Mouse (Mus musculus) cortical plate, adult 2 months (tissue): Measurements from ENCODE around the gene Chfr. TPM values are rescaled to one million over a fixed set of nuclear protein-coding genes. Genes with fewer than 3 reads are reported as not detected.
"Not testable (repeated sequence)": the region's sequence is repeated elsewhere in the genome, so short reads cannot be mapped to it uniquely, and the experiment has no call there.

Source experiments
- H3K27ac ChIP-seq: fragments of 200-500 bp; 2 replicates; pipeline ENCODE4 v1.5.1; 2012; ENCODE audit warnings: low read length, control low read depth, inconsistent platforms; ENCODE audit not compliant: insufficient read depth
- H3K4me1 ChIP-seq: fragments of 200-500 bp; 2 replicates; pipeline ENCODE4 v1.6.1; 2011; ENCODE audit warnings: low read length; ENCODE audit not compliant: control insufficient read depth, insufficient read depth
- H3K4me3 ChIP-seq: fragments of 200-500 bp; 2 replicates; pipeline ENCODE4 v1.5.1; 2011; ENCODE audit warnings: mild to moderate bottlenecking, low read length, control low read depth; ENCODE audit not compliant: insufficient read depth
- CTCF ChIP-seq: fragments of 200-500 bp; IDR thresholded peaks from 2 replicates; pipeline ENCODE4 v1.5.1; 2011; ENCODE audit warnings: mild to moderate bottlenecking, control low read depth, low read length; ENCODE audit not compliant: insufficient read depth; ENCODE audit errors: extremely low read depth
- POLR2A ChIP-seq: fragments of 200-500 bp; IDR thresholded peaks from 2 replicates; pipeline ENCODE4 v1.6.1; 2011; ENCODE audit warnings: mild to moderate bottlenecking, low read length, control low read depth; ENCODE audit not compliant: insufficient read depth; ENCODE audit errors: extremely low read depth
- polyA plus RNA-seq: library from polyadenylated mRNA; depleted of rRNA; stranded (reverse); fragments of >200 nt; gene quantifications from 2 replicates; pipeline ENCODE4 v1.2.3, GENCODE M21; 2012

Chfr gene
- polyA plus RNA-seq, 1 experiment = 76.7 TPM

DNA sequence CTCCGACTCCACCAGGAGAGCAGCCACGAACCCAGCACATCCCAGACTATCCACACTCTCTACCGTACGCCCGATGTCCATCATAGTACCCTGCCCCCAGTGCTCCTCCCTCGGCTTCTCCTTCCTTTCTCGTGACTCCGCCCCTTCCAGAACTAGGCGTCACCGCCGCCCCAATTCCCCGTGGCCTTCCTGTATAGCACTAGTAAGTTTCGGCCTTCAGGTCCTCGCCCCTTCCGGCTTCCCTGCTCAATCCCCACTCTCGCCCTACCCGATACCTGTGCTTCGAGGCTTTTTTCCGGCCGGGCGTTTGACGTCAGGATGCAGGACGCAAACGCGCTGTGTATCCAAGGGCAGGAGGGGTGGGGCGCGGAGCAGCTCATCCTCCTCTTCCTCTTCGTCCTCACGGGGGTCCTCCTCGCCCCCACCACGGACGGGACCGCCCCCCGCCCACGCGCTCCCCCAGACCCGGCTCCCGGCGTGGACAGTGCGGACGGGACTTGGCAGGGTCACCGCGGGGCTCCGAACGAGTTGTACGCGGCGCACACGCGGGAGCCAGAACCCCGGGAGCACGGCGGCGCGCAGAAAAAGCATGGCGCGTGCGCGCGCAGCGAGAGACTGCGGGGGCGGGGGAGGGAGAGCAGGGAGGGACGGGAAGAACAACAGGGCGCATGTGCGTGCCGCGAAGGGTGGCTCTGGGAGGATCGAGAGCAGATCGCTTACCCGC lies 27.9 kb upstream of the Chfr start, which contains the start of gene Gtpbp6:
Gene Gtpbp6 (minus strand): TSS at position 617 of the 724 bp plus-strand sequence.
- TF ChIP-seq CTCF (no peak), POLR2A (peak; percentile 44)
- Histone ChIP-seq H3K27ac (peak within 1 kb of the TSS; percentile 41; the same call in 1 of the 2 replicates), H3K4me1 (no peaks in the 10 kb centered on the region), H3K4me3 (peak within 1 kb of the TSS; percentile 67)

DNA sequence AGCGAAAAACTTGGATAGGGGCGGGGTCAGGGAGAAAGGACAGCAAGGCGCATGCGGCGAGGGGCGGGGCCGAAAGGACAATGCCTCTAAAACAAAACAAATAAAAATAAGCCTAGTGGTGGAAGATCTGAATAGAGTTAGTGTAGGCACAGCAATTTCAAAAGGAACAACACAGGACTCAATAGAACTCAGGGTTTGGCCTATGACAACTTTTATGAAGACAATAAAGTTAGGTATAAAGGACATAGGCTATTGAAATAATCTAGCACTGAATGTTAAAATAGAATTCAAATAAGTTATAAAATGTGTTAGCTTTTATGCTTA lies 27.4 kb upstream of the Chfr start:
- TF ChIP-seq POLR2A (no peak), CTCF (no peak)
- H3K27ac ChIP-seq = no peak overlapping the region

DNA sequence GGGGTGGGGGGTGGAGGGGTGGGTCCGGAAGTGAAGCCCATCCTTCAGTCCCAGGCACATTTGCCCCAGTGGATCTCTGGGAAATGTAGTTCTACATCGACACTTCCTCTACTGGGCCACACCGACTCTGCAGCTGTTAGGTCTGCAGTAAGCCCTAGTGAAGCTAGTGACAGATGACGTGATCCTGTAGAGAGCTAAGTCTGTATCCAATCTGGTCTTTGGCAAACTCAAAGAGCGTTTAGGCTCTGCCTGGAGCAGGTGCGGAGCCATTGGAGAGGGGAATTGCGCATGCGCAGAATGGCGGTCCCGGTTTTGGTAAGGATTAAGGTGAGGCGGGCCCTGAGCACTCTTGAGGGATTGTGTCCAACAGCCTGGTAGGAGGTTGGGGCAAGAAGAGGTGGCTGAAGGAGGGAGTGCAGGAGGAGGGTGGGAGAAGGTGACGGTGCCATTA lies 25.6 kb upstream of the Chfr start, which contains the start of gene Zfp605:
Gene Zfp605 (plus strand): TSS at position 102 of the 451 bp plus-strand sequence.
- Histone ChIP-seq H3K4me1 (no peaks in the 10 kb centered on the region), H3K27ac (peak within 1 kb of the TSS; percentile 16; the same call in 1 of the 2 replicates), H3K4me3 (peak within 1 kb of the TSS; percentile 83)
- TF ChIP-seq CTCF = no peak
- peak; percentile 68 for TF ChIP-seq POLR2A

More for the DNA sequence above, 27.4 kb upstream of the Chfr start:
- Histone ChIP-seq H3K4me1 (no peaks in the 10 kb centered on the region), H3K4me3 (peak overlapping the region; percentile 67; the same call in 1 of the 2 replicates)

DNA sequence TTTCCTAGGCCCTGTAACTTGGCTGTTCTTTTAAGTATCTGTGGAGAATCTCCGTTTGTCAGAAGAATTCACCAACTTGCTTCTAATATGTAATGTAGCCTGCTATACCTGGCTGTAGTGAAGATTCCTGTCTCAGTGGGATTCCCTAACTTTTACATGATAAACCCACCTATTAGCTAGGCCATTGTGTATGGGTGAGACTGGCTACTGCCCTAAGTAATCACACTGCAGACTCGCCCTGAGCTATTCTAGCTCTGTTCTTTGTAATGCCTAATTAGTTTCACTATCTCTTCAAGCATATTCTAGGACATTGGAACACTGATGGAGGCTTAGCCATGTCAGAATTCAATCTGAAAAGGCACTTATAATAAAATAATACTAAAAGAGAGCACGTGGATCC lies 13.3 kb upstream of the Chfr start:
- not testable (repeated sequence) for H3K4me1 ChIP-seq, H3K4me3 ChIP-seq, H3K27ac ChIP-seq

DNA sequence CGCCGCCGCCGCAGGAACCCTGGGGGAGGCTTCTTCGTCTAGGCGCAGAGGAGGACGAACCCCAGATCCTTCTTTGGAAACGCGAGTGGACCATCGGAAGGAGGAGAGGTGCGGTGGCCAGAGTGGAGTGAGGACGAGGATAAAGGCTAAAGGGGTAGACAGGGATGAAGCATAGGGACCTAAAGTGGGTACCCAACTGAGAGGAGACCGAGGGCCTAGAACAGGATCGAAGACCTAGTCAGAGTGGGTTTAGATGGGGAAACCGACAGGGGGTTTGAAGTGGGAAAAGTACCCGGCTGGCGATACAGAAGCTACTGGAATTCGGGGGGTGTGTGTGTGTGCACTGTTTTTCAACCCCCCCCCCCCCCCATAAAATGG lies 434 bp downstream of the Chfr start:
- Histone ChIP-seq H3K4me1 (peaks cover 3% of the 10 kb centered on the region; the same call in 1 of the 2 replicates), H3K27ac (no peak overlapping the region), H3K4me3 (peak overlapping the region; percentile 94)
- TF ChIP-seq POLR2A (no peak), CTCF (no peak)

DNA sequence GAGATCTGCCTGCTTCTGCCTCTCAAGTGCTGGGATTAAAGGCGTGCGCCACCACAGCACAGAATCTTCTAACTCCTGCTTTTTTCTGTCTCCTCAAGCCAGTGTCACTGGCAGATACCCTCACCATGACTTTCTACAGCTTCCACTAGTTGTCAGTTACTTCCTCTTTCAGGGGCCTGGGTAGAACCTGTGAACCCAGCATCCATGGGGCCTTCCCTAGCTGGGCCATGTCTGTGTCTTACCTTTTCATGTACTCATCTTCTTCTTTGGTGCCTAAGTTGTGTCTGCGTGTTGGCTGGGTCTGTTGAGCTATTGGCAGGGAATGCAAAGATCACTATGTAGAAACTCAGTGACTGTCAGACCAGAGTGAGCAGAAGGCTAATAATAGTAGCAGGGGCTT lies 2.2 kb downstream of the Chfr start:
- no peak for TF ChIP-seq CTCF
- TF ChIP-seq POLR2A = no peak
- Histone ChIP-seq H3K27ac (no peak overlapping the region), H3K4me3 (no peak overlapping the region)

DNA sequence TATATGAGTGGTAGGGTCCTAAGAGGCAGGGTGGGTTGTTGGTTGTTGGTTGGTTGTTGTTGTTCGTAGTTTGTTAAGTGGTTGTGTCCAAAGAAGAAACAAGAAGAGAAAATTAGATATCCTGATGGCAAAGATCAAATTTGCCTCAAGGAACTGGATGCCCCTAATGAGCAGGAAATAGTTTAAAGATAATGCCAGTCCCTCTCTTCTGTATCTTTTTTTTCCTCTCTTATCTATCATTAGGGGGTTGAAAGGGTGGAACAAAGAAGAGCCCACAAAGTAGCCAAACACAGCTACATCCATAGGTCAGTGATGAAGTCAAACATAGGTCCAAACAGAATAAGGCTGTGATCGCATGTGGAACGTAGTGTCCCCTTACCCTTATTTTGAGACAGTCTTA lies 3.7 kb downstream of the Chfr start:
- H3K4me3 ChIP-seq = no peak overlapping the region
- TF ChIP-seq POLR2A = no peak
- peaks cover 3% of the 10 kb centered on the region; the same call in 1 of the 2 replicates for H3K4me1 ChIP-seq
- no peak overlapping the region for H3K27ac ChIP-seq

More for the DNA sequence above, 2.2 kb downstream of the Chfr start:
- H3K4me1 ChIP-seq = peaks cover 3% of the 10 kb centered on the region; the same call in 1 of the 2 replicates

DNA sequence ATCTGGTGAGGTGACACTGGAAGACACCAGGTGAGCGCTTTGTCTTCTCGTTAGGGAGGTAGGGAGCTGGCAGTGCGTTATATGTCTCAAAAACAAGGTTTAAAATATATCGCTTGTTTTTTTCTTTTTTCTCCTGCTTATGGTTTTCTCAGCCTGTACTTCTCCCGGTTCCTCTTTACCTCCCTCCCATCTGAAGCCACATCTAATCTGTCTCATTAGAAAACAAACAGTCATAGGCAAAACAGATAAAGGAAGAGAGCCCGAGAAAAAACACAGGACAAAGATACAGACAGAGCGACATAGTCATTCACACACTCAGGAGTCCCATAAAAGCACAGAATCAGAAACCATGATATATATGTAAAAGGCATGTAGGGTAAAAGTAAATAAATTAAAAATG lies 4.8 kb downstream of the Chfr start:
- H3K4me1 ChIP-seq = peaks cover 3% of the 10 kb centered on the region; the same call in 1 of the 2 replicates
- TF ChIP-seq CTCF (no peak), POLR2A (no peak)
- no peak overlapping the region for H3K27ac ChIP-seq
- no peak overlapping the region for H3K4me3 ChIP-seq

DNA sequence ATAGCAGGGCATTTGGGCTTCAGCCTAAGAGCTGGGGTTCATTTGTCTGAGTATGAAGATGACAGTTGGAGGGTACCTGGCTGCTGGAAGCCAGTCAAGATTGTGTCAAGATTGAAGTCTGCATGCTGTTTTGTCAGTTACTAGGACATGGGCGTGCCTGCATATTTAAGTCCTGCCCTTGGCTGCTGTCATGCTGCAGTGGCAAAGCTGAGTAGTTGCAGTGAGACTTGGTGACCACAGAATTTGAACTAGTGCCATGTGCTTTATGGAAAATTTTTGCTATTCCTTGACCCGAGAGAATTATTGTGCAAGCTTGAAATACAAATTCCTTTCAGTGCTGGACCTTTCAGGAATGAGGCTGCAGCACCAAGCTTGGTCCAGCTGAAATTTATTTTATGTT lies 6.7 kb downstream of the Chfr start:
- Histone ChIP-seq H3K4me3 (no peak overlapping the region), H3K4me1 (0 out of 2 replicates have a peak, but pooled peaks cover 1% of the 10 kb centered on the region), H3K27ac (no peak overlapping the region)
- TF ChIP-seq CTCF (no peak), POLR2A (no peak)

DNA sequence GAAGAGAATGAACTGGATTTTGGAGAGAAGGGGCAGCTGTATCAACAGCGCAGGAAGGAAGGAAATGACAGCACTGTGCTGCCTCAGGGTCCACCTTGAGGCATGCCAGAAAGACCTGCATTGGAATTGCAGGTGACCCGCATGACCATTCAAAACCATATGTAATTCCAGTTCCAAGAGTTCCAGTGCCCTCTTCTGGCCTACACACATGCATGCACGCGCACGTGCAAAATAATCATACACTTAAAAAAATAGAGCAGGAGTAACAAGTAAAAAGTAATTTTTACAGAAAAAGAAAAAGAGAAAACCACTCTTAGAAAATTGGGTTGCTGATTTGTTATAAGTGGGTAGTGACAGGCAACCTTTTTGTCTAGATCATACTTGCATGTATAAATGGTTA lies 7.4 kb downstream of the Chfr start:
- Histone ChIP-seq H3K4me3 (no peak overlapping the region), H3K27ac (no peak overlapping the region), H3K4me1 (0 out of 2 replicates have a peak, but pooled peaks cover 1% of the 10 kb centered on the region)
- TF ChIP-seq POLR2A (no peak), CTCF (peak; percentile 22; the same call in 1 of the 2 replicates)
